Mouse (Mus musculus): Measurements from ENCODE around the gene Bnipl. TPM values are rescaled to one million over a fixed set of nuclear protein-coding genes. Genes with fewer than 3 reads are reported as not detected.

The Bnipl gene
- total and polyA plus RNA-seq, 2 experiments from 2014 or later = not detected

DNA sequence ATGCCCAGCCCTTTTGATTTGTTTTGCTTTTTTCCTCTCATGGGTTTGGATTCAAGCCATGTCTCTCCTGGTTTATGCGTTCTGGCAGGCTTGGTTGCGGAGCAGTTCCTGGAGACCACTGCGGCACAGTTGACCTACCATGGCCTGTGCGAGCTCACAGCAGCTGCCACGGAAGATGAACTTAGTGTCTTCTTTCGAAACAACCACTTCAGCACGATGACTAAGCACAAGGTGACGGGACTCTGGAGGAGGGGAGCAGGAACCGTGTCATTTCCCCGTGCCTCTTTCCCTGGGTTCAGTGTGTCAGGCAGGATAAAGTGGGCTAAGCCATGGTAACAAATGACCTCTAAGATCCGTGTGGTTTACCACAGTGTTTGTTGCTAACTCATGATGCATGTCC is 42.5 kb upstream of the Bnipl start:
- no peaks in the 10 kb centered on the region for H3K27me3 ChIP-seq (ENCODE audit: insufficient read depth, low read length)
- H3K4me3 ChIP-seq (ENCODE audit: low read depth, low read length) = no peak overlapping the region
- no peaks in the 10 kb centered on the region for H3K9me3 ChIP-seq (ENCODE audit: low read length)
- peaks cover 15% of the 10 kb centered on the region for H3K36me3 ChIP-seq (ENCODE audit: insufficient read depth, low read length)
- no peak for DNase-seq (ENCODE audit: low spot score)
- no peak for ATAC-seq (ENCODE audit: low FRiP score)
- no peak overlapping the region for H3K4me2 ChIP-seq (ENCODE audit: low read depth, low read length, poor library complexity, severe bottlenecking)
- no peaks in the 10 kb centered on the region for H3K4me1 ChIP-seq (ENCODE audit: insufficient read depth, low read length)
- WGBS = 84% methylated on average over 11 of the region's 11 CpGs
- H3K9ac ChIP-seq (replicated peaks; ENCODE audit: low read length, poor library complexity, severe bottlenecking) = no peak overlapping the region
- TF ChIP-seq CTCF (IDR thresholded peaks at IDR 0.05) = no peak
- no peak overlapping the region for H3K27ac ChIP-seq (ENCODE audit: low read depth, low read length)

DNA sequence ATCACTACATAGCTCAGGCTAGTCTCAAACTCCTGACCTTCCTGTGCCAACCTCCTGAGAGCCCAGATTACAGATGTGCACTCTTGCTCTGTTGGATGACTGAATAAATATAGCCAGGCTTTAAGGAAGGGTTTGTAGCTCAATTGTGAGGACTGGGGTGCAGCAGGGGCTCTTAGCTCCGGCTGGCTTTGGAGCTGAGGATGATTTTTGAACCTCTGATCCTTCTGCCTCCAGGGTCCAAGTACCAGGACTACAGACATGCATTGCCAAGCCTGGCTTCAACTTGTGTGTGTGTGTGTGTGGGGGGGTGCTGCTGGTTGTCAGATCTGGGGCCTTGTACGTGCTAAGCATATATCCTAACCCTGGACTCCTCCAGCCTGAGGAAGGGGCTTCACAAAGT is 41.9 kb upstream of the Bnipl start:
- Histone ChIP-seq H3K27ac (ENCODE audit: low read depth, low read length) (no peak overlapping the region), H3K4me1 (ENCODE audit: insufficient read depth, low read length) (no peaks in the 10 kb centered on the region), H3K36me3 (ENCODE audit: insufficient read depth, low read length) (peaks cover 19% of the 10 kb centered on the region), H3K9me3 (ENCODE audit: low read length) (no peaks in the 10 kb centered on the region), H3K27me3 (ENCODE audit: insufficient read depth, low read length) (no peaks in the 10 kb centered on the region), H3K9ac (replicated peaks; ENCODE audit: low read length, poor library complexity, severe bottlenecking) (no peak overlapping the region), H3K4me2 (ENCODE audit: low read depth, low read length, poor library complexity, severe bottlenecking) (no peak overlapping the region), H3K4me3 (ENCODE audit: low read depth, low read length) (no peak overlapping the region)
- DNase-seq (ENCODE audit: low spot score) = no peak
- 95% methylated on average over 2 of the region's 2 CpGs for WGBS
- no peak for TF ChIP-seq CTCF (IDR thresholded peaks at IDR 0.05)
- ATAC-seq (ENCODE audit: low FRiP score) = no peak

DNA sequence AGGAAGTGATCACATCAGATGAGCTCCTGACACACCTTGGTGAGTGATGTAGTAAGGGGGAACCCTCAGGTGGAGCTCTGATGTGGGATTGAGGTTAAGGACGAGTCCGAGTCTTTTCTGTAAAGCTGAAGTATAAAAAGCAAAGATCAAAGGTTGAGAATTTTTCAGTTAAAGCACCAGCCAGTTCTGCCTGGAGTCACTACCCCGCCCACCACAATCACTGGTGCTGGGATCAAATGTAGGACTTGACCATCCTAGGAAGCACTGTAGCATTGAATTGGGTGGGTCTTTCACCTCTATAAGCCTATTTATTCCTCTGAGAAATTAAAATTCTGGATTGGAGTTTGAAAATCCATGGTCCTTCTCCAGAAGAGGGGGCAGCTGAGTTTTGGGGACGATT is 40.0 kb upstream of the Bnipl start:
- no peak overlapping the region for H3K4me2 ChIP-seq (ENCODE audit: low read depth, low read length, poor library complexity, severe bottlenecking)
- TF ChIP-seq CTCF (IDR thresholded peaks at IDR 0.05) = no peak
- DNase-seq (ENCODE audit: low spot score) = no peak
- no peak overlapping the region for H3K4me3 ChIP-seq (ENCODE audit: low read depth, low read length)
- no peak overlapping the region for H3K9ac ChIP-seq (replicated peaks; ENCODE audit: low read length, poor library complexity, severe bottlenecking)
- no peaks in the 10 kb centered on the region for H3K9me3 ChIP-seq (ENCODE audit: low read length)
- no peak for ATAC-seq (ENCODE audit: low FRiP score)
- WGBS = 85% methylated on average over 4 of the region's 4 CpGs
- H3K4me1 ChIP-seq (ENCODE audit: insufficient read depth, low read length) = no peaks in the 10 kb centered on the region
- no peak overlapping the region for H3K27ac ChIP-seq (ENCODE audit: low read depth, low read length)
- H3K27me3 ChIP-seq (ENCODE audit: insufficient read depth, low read length) = no peaks in the 10 kb centered on the region
- peaks cover 21% of the 10 kb centered on the region for H3K36me3 ChIP-seq (ENCODE audit: insufficient read depth, low read length)

DNA sequence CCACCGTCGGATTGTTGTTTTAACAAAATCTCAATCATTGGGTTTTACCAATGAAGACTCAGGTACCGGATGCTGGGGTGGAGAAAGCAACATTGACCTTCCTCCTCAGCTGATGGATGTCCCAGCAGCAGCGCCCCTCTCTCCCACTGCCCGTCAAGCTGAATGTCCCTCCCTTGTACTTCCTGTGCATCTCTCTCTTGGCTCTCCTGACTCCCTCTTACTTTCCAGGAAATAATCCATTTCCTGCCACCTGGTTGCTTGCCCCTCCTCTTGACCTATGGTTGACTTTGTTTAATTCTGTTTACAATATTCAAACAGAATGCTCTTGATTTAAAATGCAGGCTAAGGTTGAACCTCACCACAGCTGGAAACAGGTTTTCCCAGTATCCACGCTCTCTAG is 39.2 kb upstream of the Bnipl start:
- TF ChIP-seq CTCF (IDR thresholded peaks at IDR 0.05) = no peak
- no peaks in the 10 kb centered on the region for H3K27me3 ChIP-seq (ENCODE audit: insufficient read depth, low read length)
- WGBS = 80% methylated on average over 6 of the region's 6 CpGs
- no peaks in the 10 kb centered on the region for H3K9me3 ChIP-seq (ENCODE audit: low read length)
- H3K4me3 ChIP-seq (ENCODE audit: low read depth, low read length) = no peak overlapping the region
- DNase-seq (ENCODE audit: low spot score) (no peak), ATAC-seq (ENCODE audit: low FRiP score) (no peak)
- no peak overlapping the region for H3K9ac ChIP-seq (replicated peaks; ENCODE audit: low read length, poor library complexity, severe bottlenecking)
- no peak overlapping the region for H3K4me2 ChIP-seq (ENCODE audit: low read depth, low read length, poor library complexity, severe bottlenecking)
- no peaks in the 10 kb centered on the region for H3K4me1 ChIP-seq (ENCODE audit: insufficient read depth, low read length)
- H3K27ac ChIP-seq (ENCODE audit: low read depth, low read length) = no peak overlapping the region
- peaks cover 17% of the 10 kb centered on the region for H3K36me3 ChIP-seq (ENCODE audit: insufficient read depth, low read length)

DNA sequence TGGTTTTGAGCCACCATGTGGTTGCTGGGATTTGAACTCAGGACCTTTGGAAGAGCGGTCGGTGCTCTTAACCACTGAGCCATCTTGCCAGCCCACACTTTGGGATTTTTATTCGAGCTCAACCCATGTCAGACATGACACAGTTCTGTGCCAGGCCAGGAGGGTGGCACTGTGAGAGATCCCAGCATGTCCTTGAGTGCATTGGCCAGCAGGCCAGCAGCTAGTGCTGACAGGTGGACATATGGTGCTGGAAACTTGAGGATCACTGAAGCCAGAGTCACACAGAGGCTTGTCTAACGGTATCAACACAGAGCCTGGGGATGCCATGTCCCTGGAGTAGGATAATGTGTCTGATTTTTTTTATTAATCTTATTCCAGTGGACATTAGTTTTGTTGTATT is 38.4 kb upstream of the Bnipl start:
- 93% methylated on average over 4 of the region's 4 CpGs for WGBS
- no peaks in the 10 kb centered on the region for H3K4me1 ChIP-seq (ENCODE audit: insufficient read depth, low read length)
- H3K9me3 ChIP-seq (ENCODE audit: low read length) = no peaks in the 10 kb centered on the region
- no peak overlapping the region for H3K27ac ChIP-seq (ENCODE audit: low read depth, low read length)
- H3K27me3 ChIP-seq (ENCODE audit: insufficient read depth, low read length) = no peaks in the 10 kb centered on the region
- H3K36me3 ChIP-seq (ENCODE audit: insufficient read depth, low read length) = peaks cover 9% of the 10 kb centered on the region; the same call in 1 of the 2 replicates
- no peak overlapping the region for H3K4me3 ChIP-seq (ENCODE audit: low read depth, low read length)
- H3K9ac ChIP-seq (replicated peaks; ENCODE audit: low read length, poor library complexity, severe bottlenecking) = no peak overlapping the region
- no peak for TF ChIP-seq CTCF (IDR thresholded peaks at IDR 0.05)
- ATAC-seq (ENCODE audit: low FRiP score) (no peak), DNase-seq (ENCODE audit: low spot score) (no peak)
- H3K4me2 ChIP-seq (ENCODE audit: low read depth, low read length, poor library complexity, severe bottlenecking) = no peak overlapping the region

DNA sequence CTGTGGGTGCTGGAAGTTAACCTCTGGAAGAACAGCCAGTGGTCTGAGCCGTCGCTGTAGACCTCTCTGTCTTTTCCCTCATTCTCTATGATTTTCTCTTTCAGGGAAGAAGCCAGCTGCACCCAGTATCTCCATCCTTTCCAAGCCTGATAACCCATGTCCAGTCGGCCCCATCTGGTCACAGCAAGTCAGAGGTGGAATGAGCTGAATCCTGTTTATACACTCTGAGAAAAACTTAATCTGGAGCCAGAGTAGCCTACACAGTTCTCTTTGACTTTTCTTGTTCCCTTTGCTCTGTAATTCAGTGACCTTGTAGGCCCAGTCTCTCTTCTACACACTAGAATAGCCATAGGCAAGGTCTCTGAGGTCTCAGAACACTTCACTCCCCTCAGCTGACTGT is 36.5 kb upstream of the Bnipl start:
- Histone ChIP-seq H3K36me3 (ENCODE audit: insufficient read depth, low read length) (peaks cover 8% of the 10 kb centered on the region; the same call in 1 of the 2 replicates), H3K27ac (ENCODE audit: low read depth, low read length) (no peak overlapping the region), H3K27me3 (ENCODE audit: insufficient read depth, low read length) (no peaks in the 10 kb centered on the region), H3K4me1 (ENCODE audit: insufficient read depth, low read length) (peaks cover 6% of the 10 kb centered on the region; the same call in 1 of the 2 replicates), H3K4me3 (ENCODE audit: low read depth, low read length) (no peak overlapping the region), H3K4me2 (ENCODE audit: low read depth, low read length, poor library complexity, severe bottlenecking) (no peak overlapping the region), H3K9me3 (ENCODE audit: low read length) (no peaks in the 10 kb centered on the region), H3K9ac (replicated peaks; ENCODE audit: low read length, poor library complexity, severe bottlenecking) (no peak overlapping the region)
- ATAC-seq (ENCODE audit: low FRiP score) (no peak), DNase-seq (ENCODE audit: low spot score) (no peak)
- 90% methylated on average over 3 of the region's 3 CpGs for WGBS
- no peak for TF ChIP-seq CTCF (IDR thresholded peaks at IDR 0.05)
